Mouse (Mus musculus) CH12.LX (cell line): ENCODE results near the gene Ank. TPM values are rescaled to one million over a fixed set of nuclear protein-coding genes. Genes with fewer than 3 reads are reported as not detected.

Source experiments
- DNase-seq: peaks from one replicate; pipeline ENCODE4 v3.0.0-alpha.2; 2013; ENCODE audit errors: extremely low read depth
- H3K27ac ChIP-seq: 2 replicates; pipeline ENCODE4 v1.5.1; 2012; ENCODE audit warnings: low read depth, mild to moderate bottlenecking, control low read depth, moderate library complexity; ENCODE audit not compliant: insufficient read depth
- H3K27me3 ChIP-seq: replicated peaks from 2 replicates; pipeline ENCODE3; 2012; ENCODE audit warnings: inconsistent platforms
- H3K36me3 ChIP-seq, 2 experiments: replicated peaks in 1 of 2; 2 replicates each; pipeline versions ENCODE3 to v1.6.1; 2012; ENCODE audit warnings: inconsistent platforms in 1 of 2, low read length in 1 of 2, mild to moderate bottlenecking in 1 of 2, mixed read lengths in 1 of 2, moderate library complexity in 1 of 2; ENCODE audit not compliant: control insufficient read depth in 1 of 2, insufficient read depth in 1 of 2
- H3K4me1 ChIP-seq, 2 experiments: 2 replicates each; pipeline ENCODE4 v1.6.1; 2012; ENCODE audit warnings: inconsistent platforms in 1 of 2, moderate library complexity in 1 of 2; ENCODE audit not compliant: insufficient read depth in 2 of 2, control insufficient read depth in 1 of 2
- H3K4me2 ChIP-seq: 2 replicates; pipeline ENCODE4 v1.6.1; 2012; ENCODE audit warnings: low read depth, mild to moderate bottlenecking, control low read depth; ENCODE audit not compliant: poor library complexity, insufficient read depth, severe bottlenecking
- H3K4me3 ChIP-seq, 3 experiments: fragments of 150-350 bp in 1 of 3; sonication (generic) in 1 of 3; replicated peaks in 1 of 3; 2 replicates each; pipeline versions ENCODE3 to v1.5.1; 2011 to 2012; ENCODE audit warnings: low read depth in 2 of 3, low read length in 2 of 3, mild to moderate bottlenecking in 2 of 3, moderate library complexity in 2 of 3, control low read depth in 1 of 3, improper control_type of control experiment in 1 of 3, inconsistent platforms in 1 of 3, mixed read lengths in 1 of 3; ENCODE audit not compliant: poor library complexity in 1 of 3
- H3K79me2 ChIP-seq: replicated peaks from 2 replicates; pipeline ENCODE4 v1.6.1; 2012; ENCODE audit warnings: mild to moderate bottlenecking, moderate library complexity; ENCODE audit not compliant: control insufficient read depth, poor library complexity, insufficient read depth, severe bottlenecking; ENCODE audit errors: extremely low read depth
- H3K9ac ChIP-seq: 2 replicates; pipeline ENCODE4 v1.6.1; 2012; ENCODE audit warnings: low read depth, mild to moderate bottlenecking, control low read depth, moderate library complexity; ENCODE audit not compliant: insufficient read depth
- H3K9me3 ChIP-seq: replicated peaks from 2 replicates; pipeline ENCODE3; 2012; ENCODE audit warnings: low read length, inconsistent platforms, mixed read lengths
- BHLHE40 ChIP-seq: IDR thresholded peaks from 2 replicates; pipeline ENCODE4 v1.6.1; 2011; ENCODE audit warnings: mild to moderate bottlenecking, low read depth, low read length, improper control_type of control experiment
- ELF1 ChIP-seq: IDR thresholded peaks from 2 replicates; pipeline ENCODE4 v1.6.1; 2014; ENCODE audit warnings: low read depth, mild to moderate bottlenecking, inconsistent platforms, low read length, improper control_type of control experiment
- JUN ChIP-seq: IDR thresholded peaks from 2 replicates; pipeline ENCODE4 v1.6.1; 2011; ENCODE audit warnings: low read depth, mild to moderate bottlenecking, low read length, improper control_type of control experiment, moderate library complexity; ENCODE audit not compliant: insufficient read depth
- JUND ChIP-seq: conservative IDR thresholded peaks from 2 replicates; pipeline ENCODE4 v1.6.1; 2011; ENCODE audit warnings: low read depth, low read length, improper control_type of control experiment
- MAFK ChIP-seq: IDR thresholded peaks from 2 replicates; pipeline ENCODE4 v1.6.1; 2011; ENCODE audit warnings: low read length, improper control_type of control experiment; ENCODE audit not compliant: insufficient replicate concordance
- MEF2A ChIP-seq: IDR thresholded peaks from 2 replicates; pipeline ENCODE4 v1.6.1; 2014; ENCODE audit warnings: low read depth, mild to moderate bottlenecking, inconsistent platforms, low read length, improper control_type of control experiment, borderline replicate concordance
- NELFE ChIP-seq: IDR thresholded peaks from 2 replicates; pipeline ENCODE4 v1.6.1; 2011; ENCODE audit warnings: low read depth, low read length, improper control_type of control experiment
- POLR2AphosphoS2 ChIP-seq: IDR thresholded peaks from 2 replicates; pipeline ENCODE4 v1.6.1; 2011; ENCODE audit warnings: low read depth, low read length, improper control_type of control experiment
- TBP ChIP-seq: conservative IDR thresholded peaks from 2 replicates; pipeline ENCODE4 v1.6.1; 2011; ENCODE audit warnings: low read depth, low read length, improper control_type of control experiment
- UBTF ChIP-seq: IDR thresholded peaks from 2 replicates; pipeline ENCODE4 v1.6.1; 2012; ENCODE audit warnings: low read depth, mild to moderate bottlenecking, inconsistent platforms, low read length, improper control_type of control experiment, moderate library complexity
- ZKSCAN1 ChIP-seq: IDR thresholded peaks from 2 replicates; pipeline ENCODE4 v1.6.1; 2012; ENCODE audit warnings: low read depth, inconsistent platforms, low read length, improper control_type of control experiment, borderline replicate concordance
- dilution Hi-C: fragments of 300-500 bp; cut with MboI; formaldehyde crosslinking; loops from 2 replicates; pipeline ENCODE4 v1.14.3; 2020; ENCODE audit warnings: low sequenced_read_pairs; ENCODE audit not compliant: extremely low pct_unique_long_range_greater_than_20kb, extremely low pct_ligation_motif_present
- in situ Hi-C: fragments of 300-500 bp; cut with MboI; formaldehyde crosslinking; loops from 3 replicates; pipeline ENCODE4 v1.14.3; 2019; ENCODE audit warnings: low sequenced_read_pairs, low pct_ligation_motif_present, low pct_unique_long_range_greater_than_20kb, mixed read lengths
- polyA plus RNA-seq: library from polyadenylated mRNA; unstranded; fragments of >175 nt; gene quantifications from 2 replicates; pipeline ENCODE4 v1.2.1, GENCODE M21; 2012; ENCODE audit warnings: low read depth; ENCODE audit not compliant: insufficient read length
- total RNA-seq, 2 experiments: library from RNA; depleted of rRNA; stranded (reverse); fragments of 300-350 nt in 1 of 2; fragments of >200 nt in 1 of 2; gene quantifications; 2 replicates each; pipeline ENCODE4 v1.2.3; 2012 to 2014

Ank gene
- total and polyA plus RNA-seq, 3 experiments, result 4.6 to 12.4 (median 8.6) TPM

- H3K36me3 ChIP-seq, result no peaks in the 10 kb centered on the region
- TF ChIP-seq TBP, result no peak
- no peak for TF ChIP-seq UBTF
- no peak for TF ChIP-seq BHLHE40
- TF ChIP-seq MEF2A, result no peak
- no peak for TF ChIP-seq NELFE
- TF ChIP-seq, all 38 proteins: peak for 0
- dilution Hi-C loops (no loop called here), in situ Hi-C loops (no loop called here)
- Histone ChIP-seq H3K27ac (no peak overlapping the region), H3K9me3 (no peaks in the 10 kb centered on the region), H3K27me3 (no peaks in the 10 kb centered on the region), H3K4me1 (peaks cover 9 to 28% of the 10 kb centered on the region in 2 experiments), H3K4me2 (no peak overlapping the region), H3K79me2 (no peaks in the 10 kb centered on the region), H3K4me3 (no peak overlapping the region), H3K9ac (no peak overlapping the region)
- DNase-seq, result no peak
Measured at GRCm38 (mm10) chr15:27503801-27504730, 37.6 kb downstream of the Ank start.

DNA sequence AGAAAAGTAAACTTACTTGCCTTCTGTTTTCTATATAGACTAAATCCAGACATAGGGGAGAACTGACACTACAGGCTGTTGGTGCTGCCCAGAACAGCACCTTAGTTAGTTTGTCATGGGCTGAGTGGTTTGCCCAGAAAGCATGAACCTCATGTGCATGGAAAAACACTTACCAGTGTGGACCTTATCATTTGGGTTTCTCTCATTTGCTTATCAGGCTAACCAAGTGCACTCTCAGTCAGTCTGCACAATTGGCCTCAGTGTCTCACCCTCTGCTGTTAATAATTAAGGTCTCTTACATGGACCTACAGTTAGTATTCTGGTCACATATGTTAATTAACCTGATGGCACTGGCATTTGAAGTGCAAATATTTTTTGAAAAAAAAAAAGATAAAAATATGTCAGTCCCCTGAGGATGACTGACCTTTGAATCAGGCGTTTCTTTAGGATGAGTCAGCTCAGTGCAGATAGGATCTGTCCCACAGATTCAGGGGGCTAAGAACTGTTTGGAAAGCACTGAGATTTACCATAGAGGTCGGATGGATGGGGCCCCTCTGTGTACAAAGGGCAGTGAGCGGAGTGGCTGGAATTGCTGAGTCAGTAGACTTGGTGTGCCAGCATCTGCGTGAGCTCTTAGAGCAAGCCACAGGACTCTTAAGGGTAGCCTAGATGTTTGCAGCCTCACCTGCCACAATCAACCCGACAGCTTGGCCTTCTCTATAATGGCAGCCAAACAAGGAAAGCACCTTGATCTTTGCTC lies 39.8 kb downstream of the Ank start:
- H3K79me2 ChIP-seq, result no peaks in the 10 kb centered on the region
- no peaks in the 10 kb centered on the region for H3K27me3 ChIP-seq
- TF ChIP-seq JUND (no peak), ELF1 (no peak), JUN (no peak), MAFK (0 out of 2 replicates have a peak, but pooled peaks have one; percentile 31), ZKSCAN1 (no peak), POLR2AphosphoS2 (no peak)
- H3K9me3 ChIP-seq, result no peaks in the 10 kb centered on the region
- H3K36me3 ChIP-seq, result peaks cover 0 to 2% of the 10 kb centered on the region in 2 experiments
- dilution Hi-C loops, result no loop called here
- DNase-seq, result no peak
- in situ Hi-C loops, result no loop called here
- H3K27ac ChIP-seq, result no peak overlapping the region
- H3K9ac ChIP-seq, result no peak overlapping the region
- no peak overlapping the region for H3K4me2 ChIP-seq
- peaks cover 0 to 10% of the 10 kb centered on the region in 2 experiments; a peak in 2 of 4 replicates for H3K4me1 ChIP-seq
- H3K4me3 ChIP-seq, result no peak overlapping the region
